Mouse (Mus musculus): ENCODE results near the gene Pitpnm2. TPM values are rescaled to one million over a fixed set of nuclear protein-coding genes. Genes with fewer than 3 reads are reported as not detected.

Gene Pitpnm2
- polyA plus RNA-seq, 1 experiment from 2014 or later: 3.4 TPM

DNA sequence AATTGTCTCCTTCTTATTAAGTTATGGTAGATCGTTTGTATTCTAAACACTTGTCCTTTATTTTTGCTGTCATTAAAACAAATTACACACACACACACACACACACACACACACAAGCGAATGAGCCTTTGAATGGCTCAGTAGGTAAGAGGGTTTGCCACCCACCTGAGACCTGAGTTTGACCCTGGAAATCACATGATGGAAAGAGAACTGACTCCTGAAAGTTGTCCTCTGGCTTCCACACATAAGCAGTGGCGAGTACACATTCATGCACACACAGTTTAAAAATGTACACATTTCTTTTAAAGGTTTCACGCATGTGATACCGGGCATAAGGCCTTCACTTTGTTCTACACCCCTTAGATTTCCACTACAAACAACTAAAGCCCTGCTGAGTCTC is 20.7 kb upstream of the Pitpnm2 start:
- H3K4me2 ChIP-seq (ENCODE audit: low read depth, low read length): no peak overlapping the region
- H3K27ac ChIP-seq (replicated peaks; ENCODE audit: low read depth, low read length): no peak overlapping the region
- no peak overlapping the region for H3K4me3 ChIP-seq (ENCODE audit: low read depth, low read length)
- DNase-seq (ENCODE audit: low spot score) (no peak), ATAC-seq (replicated peaks; ENCODE audit: insufficient number of reproducible peaks, low FRiP score, low TSS enrichment, low read depth) (no peak)
- H3K9ac ChIP-seq (replicated peaks; ENCODE audit: low read length): no peak overlapping the region
- H3K27me3 ChIP-seq (ENCODE audit: control insufficient read depth, insufficient read depth, low read length): no peaks in the 10 kb centered on the region
- H3K4me1 ChIP-seq (ENCODE audit: control insufficient read depth, insufficient read depth, low read length): no peaks in the 10 kb centered on the region
- no peaks in the 10 kb centered on the region; the same call in 1 of the 2 replicates for H3K36me3 ChIP-seq (replicated peaks; ENCODE audit: control insufficient read depth, insufficient read depth, low read depth, low read length)
- no peaks in the 10 kb centered on the region for H3K9me3 ChIP-seq (replicated peaks; ENCODE audit: control insufficient read depth, low read length)
- WGBS: 93% methylated on average over 5 of the region's 5 CpGs

- no peak overlapping the region for H3K4me3 ChIP-seq (ENCODE audit: low read depth, low read length)
- no peaks in the 10 kb centered on the region for H3K9me3 ChIP-seq (replicated peaks; ENCODE audit: control insufficient read depth, low read length)
- no peaks in the 10 kb centered on the region; the same call in 1 of the 2 replicates for H3K36me3 ChIP-seq (replicated peaks; ENCODE audit: control insufficient read depth, insufficient read depth, low read depth, low read length)
- WGBS: 74% methylated on average over 11 of the region's 11 CpGs
- H3K9ac ChIP-seq (replicated peaks; ENCODE audit: low read length): no peak overlapping the region
- no peak overlapping the region for H3K4me2 ChIP-seq (ENCODE audit: low read depth, low read length)
- ATAC-seq (replicated peaks; ENCODE audit: insufficient number of reproducible peaks, low FRiP score, low TSS enrichment, low read depth): no peak
- H3K27ac ChIP-seq (replicated peaks; ENCODE audit: low read depth, low read length): no peak overlapping the region
- DNase-seq (ENCODE audit: low spot score): no peak
- no peaks in the 10 kb centered on the region for H3K4me1 ChIP-seq (ENCODE audit: control insufficient read depth, insufficient read depth, low read length)
- no peaks in the 10 kb centered on the region for H3K27me3 ChIP-seq (ENCODE audit: control insufficient read depth, insufficient read depth, low read length)
These were observed 20.1 kb upstream of the Pitpnm2 start for GRCm38 (mm10) chr5:124269661-124270060.

GRCm38 (mm10) chr5:124267652-124268051 is 18.1 kb upstream of the Pitpnm2 start:
- Histone ChIP-seq H3K27ac (replicated peaks; ENCODE audit: low read depth, low read length) (no peak overlapping the region), H3K4me1 (ENCODE audit: control insufficient read depth, insufficient read depth, low read length) (no peaks in the 10 kb centered on the region), H3K27me3 (ENCODE audit: control insufficient read depth, insufficient read depth, low read length) (no peaks in the 10 kb centered on the region), H3K4me3 (ENCODE audit: low read depth, low read length) (no peak overlapping the region), H3K9me3 (replicated peaks; ENCODE audit: control insufficient read depth, low read length) (no peaks in the 10 kb centered on the region), H3K4me2 (ENCODE audit: low read depth, low read length) (no peak overlapping the region), H3K9ac (replicated peaks; ENCODE audit: low read length) (no peak overlapping the region), H3K36me3 (replicated peaks; ENCODE audit: control insufficient read depth, insufficient read depth, low read depth, low read length) (no peaks in the 10 kb centered on the region; the same call in 1 of the 2 replicates)
- ATAC-seq (replicated peaks; ENCODE audit: insufficient number of reproducible peaks, low FRiP score, low TSS enrichment, low read depth) (no peak), DNase-seq (ENCODE audit: low spot score) (no peak)
- WGBS: 91% methylated on average over 6 of the region's 6 CpGs

- no peaks in the 10 kb centered on the region for H3K27me3 ChIP-seq (ENCODE audit: control insufficient read depth, insufficient read depth, low read length)
- H3K4me2 ChIP-seq (ENCODE audit: low read depth, low read length): no peak overlapping the region
- no peak overlapping the region for H3K9ac ChIP-seq (replicated peaks; ENCODE audit: low read length)
- DNase-seq (ENCODE audit: low spot score): no peak
- H3K4me1 ChIP-seq (ENCODE audit: control insufficient read depth, insufficient read depth, low read length): no peaks in the 10 kb centered on the region
- H3K9me3 ChIP-seq (replicated peaks; ENCODE audit: control insufficient read depth, low read length): no peaks in the 10 kb centered on the region
- H3K36me3 ChIP-seq (replicated peaks; ENCODE audit: control insufficient read depth, insufficient read depth, low read depth, low read length): no peaks in the 10 kb centered on the region; the same call in 1 of the 2 replicates
- no peak overlapping the region for H3K27ac ChIP-seq (replicated peaks; ENCODE audit: low read depth, low read length)
- ATAC-seq (replicated peaks; ENCODE audit: insufficient number of reproducible peaks, low FRiP score, low TSS enrichment, low read depth): no peak
- 85% methylated on average over 6 of the region's 6 CpGs for WGBS
- no peak overlapping the region for H3K4me3 ChIP-seq (ENCODE audit: low read depth, low read length)
These were observed 17.3 kb upstream of the Pitpnm2 start for GRCm38 (mm10) chr5:124266821-124267220.

GRCm38 (mm10) chr5:124263246-124263645 is 13.7 kb upstream of the Pitpnm2 start:
- ATAC-seq (replicated peaks; ENCODE audit: insufficient number of reproducible peaks, low FRiP score, low TSS enrichment, low read depth) (no peak), DNase-seq (ENCODE audit: low spot score) (no peak)
- no peaks in the 10 kb centered on the region for H3K27me3 ChIP-seq (ENCODE audit: control insufficient read depth, insufficient read depth, low read length)
- no peak overlapping the region for H3K9ac ChIP-seq (replicated peaks; ENCODE audit: low read length)
- no peaks in the 10 kb centered on the region; the same call in 1 of the 2 replicates for H3K36me3 ChIP-seq (replicated peaks; ENCODE audit: control insufficient read depth, insufficient read depth, low read depth, low read length)
- no peak overlapping the region for H3K4me2 ChIP-seq (ENCODE audit: low read depth, low read length)
- H3K9me3 ChIP-seq (replicated peaks; ENCODE audit: control insufficient read depth, low read length): no peaks in the 10 kb centered on the region
- H3K4me3 ChIP-seq (ENCODE audit: low read depth, low read length): no peak overlapping the region
- 78% methylated on average over 4 of the region's 4 CpGs for WGBS
- H3K27ac ChIP-seq (replicated peaks; ENCODE audit: low read depth, low read length): no peak overlapping the region
- no peaks in the 10 kb centered on the region for H3K4me1 ChIP-seq (ENCODE audit: control insufficient read depth, insufficient read depth, low read length)

DNA sequence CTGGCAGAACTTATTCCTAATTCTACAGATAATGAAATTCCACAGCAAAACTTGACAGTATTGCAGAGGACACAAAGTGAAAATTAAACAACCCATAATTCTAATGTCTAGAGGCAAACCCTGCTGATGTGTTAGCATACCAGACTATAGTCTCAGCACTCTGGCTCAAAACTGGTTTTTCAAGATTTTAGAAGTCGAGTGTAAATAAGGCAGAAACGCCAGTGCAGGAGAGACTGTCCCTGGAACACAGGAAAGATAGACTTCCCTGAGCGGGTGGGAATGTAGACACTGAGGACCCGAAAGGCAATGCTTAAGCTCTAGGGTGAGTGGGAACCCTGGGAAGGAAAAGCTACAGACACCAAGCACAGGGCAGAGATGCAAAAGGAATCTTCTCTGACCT is 12.5 kb upstream of the Pitpnm2 start:
- WGBS: 79% methylated on average over 4 of the region's 4 CpGs
- Histone ChIP-seq H3K36me3 (replicated peaks; ENCODE audit: control insufficient read depth, insufficient read depth, low read depth, low read length) (no peaks in the 10 kb centered on the region; the same call in 1 of the 2 replicates), H3K4me2 (ENCODE audit: low read depth, low read length) (no peak overlapping the region), H3K9ac (replicated peaks; ENCODE audit: low read length) (no peak overlapping the region), H3K9me3 (replicated peaks; ENCODE audit: control insufficient read depth, low read length) (no peaks in the 10 kb centered on the region), H3K27me3 (ENCODE audit: control insufficient read depth, insufficient read depth, low read length) (no peaks in the 10 kb centered on the region), H3K4me3 (ENCODE audit: low read depth, low read length) (no peak overlapping the region), H3K27ac (replicated peaks; ENCODE audit: low read depth, low read length) (no peak overlapping the region), H3K4me1 (ENCODE audit: control insufficient read depth, insufficient read depth, low read length) (no peaks in the 10 kb centered on the region)
- ATAC-seq (replicated peaks; ENCODE audit: insufficient number of reproducible peaks, low FRiP score, low TSS enrichment, low read depth): no peak
- no peak for DNase-seq (ENCODE audit: low spot score)

DNA sequence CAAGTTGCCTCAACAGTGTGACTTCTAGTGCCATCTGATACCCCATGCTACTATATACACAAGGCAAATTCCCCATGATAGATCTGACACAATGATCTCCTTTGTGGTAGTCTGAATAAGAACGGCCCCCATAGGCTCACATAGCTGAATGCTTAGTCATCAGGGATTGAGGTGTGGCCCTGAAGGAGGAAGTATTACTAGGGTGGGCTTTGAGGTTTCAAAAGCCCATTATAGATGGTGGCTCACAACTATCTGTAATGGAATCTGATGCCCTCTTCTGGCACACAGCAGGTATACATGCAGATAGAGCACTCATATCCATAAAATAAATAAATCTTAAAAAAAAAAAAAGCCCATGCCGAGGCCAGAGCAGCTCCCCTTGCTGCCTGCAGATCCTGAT is 9.6 kb upstream of the Pitpnm2 start:
- H3K9ac ChIP-seq (replicated peaks; ENCODE audit: low read length): no peak overlapping the region
- H3K27ac ChIP-seq (replicated peaks; ENCODE audit: low read depth, low read length): no peak overlapping the region
- WGBS: 73% methylated on average over 2 of the region's 2 CpGs
- no peaks in the 10 kb centered on the region for H3K36me3 ChIP-seq (replicated peaks; ENCODE audit: control insufficient read depth, insufficient read depth, low read depth, low read length)
- H3K4me2 ChIP-seq (ENCODE audit: low read depth, low read length): no peak overlapping the region
- DNase-seq (ENCODE audit: low spot score) (no peak), ATAC-seq (replicated peaks; ENCODE audit: insufficient number of reproducible peaks, low FRiP score, low TSS enrichment, low read depth) (no peak)
- H3K4me3 ChIP-seq (ENCODE audit: low read depth, low read length): no peak overlapping the region
- no peaks in the 10 kb centered on the region for H3K4me1 ChIP-seq (ENCODE audit: control insufficient read depth, insufficient read depth, low read length)
- no peaks in the 10 kb centered on the region for H3K9me3 ChIP-seq (replicated peaks; ENCODE audit: control insufficient read depth, low read length)
- H3K27me3 ChIP-seq (ENCODE audit: control insufficient read depth, insufficient read depth, low read length): no peaks in the 10 kb centered on the region

DNA sequence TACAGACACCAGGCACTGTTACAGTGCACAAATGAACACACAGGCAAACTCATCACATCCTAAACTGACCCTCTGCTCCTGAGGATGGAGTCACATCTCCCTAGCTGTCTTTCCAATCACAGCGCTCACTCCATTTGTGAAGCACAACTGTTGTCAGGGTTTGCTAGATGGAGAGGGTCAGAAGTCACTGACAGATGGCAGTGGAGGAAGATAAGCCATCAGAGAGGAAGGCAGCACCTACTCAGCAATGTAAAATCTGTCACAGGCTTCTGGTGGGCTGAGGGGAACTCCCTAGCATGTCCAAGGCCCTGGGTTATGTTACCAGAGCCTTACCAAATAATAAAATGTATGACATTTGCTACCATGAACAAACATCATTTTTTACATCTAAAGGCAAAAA is 8.5 kb upstream of the Pitpnm2 start:
- Histone ChIP-seq H3K27ac (replicated peaks; ENCODE audit: low read depth, low read length) (no peak overlapping the region), H3K9me3 (replicated peaks; ENCODE audit: control insufficient read depth, low read length) (no peaks in the 10 kb centered on the region), H3K27me3 (ENCODE audit: control insufficient read depth, insufficient read depth, low read length) (no peaks in the 10 kb centered on the region), H3K36me3 (replicated peaks; ENCODE audit: control insufficient read depth, insufficient read depth, low read depth, low read length) (no peaks in the 10 kb centered on the region), H3K4me2 (ENCODE audit: low read depth, low read length) (no peak overlapping the region), H3K9ac (replicated peaks; ENCODE audit: low read length) (no peak overlapping the region), H3K4me1 (ENCODE audit: control insufficient read depth, insufficient read depth, low read length) (no peaks in the 10 kb centered on the region), H3K4me3 (ENCODE audit: low read depth, low read length) (no peak overlapping the region)
- DNase-seq (ENCODE audit: low spot score) (no peak), ATAC-seq (replicated peaks; ENCODE audit: insufficient number of reproducible peaks, low FRiP score, low TSS enrichment, low read depth) (no peak)
- WGBS: 97% methylated on average over 1 of the region's 1 CpGs
